Comparison of ENCODE assay signal across 21 mouse cellular contexts in genomic region chr9:31868823-31869460, GRCm38 (mm10). TPM values are rescaled to one million over a fixed set of nuclear protein-coding genes. Genes with fewer than 3 reads are reported as not detected.
DNase-seq lines count a peak whose midpoint lies in the region; ATAC-seq and TF ChIP-seq lines count a peak whose summit lies in the region.
"Had no signal": no experiment of that assay in that cellular context is flagged by ENCODE, and none has a peak within 500 bp of the region (broad histone marks: within the 10 kb centered on the region; RNA-seq: fewer than 3 reads in every experiment).

No protein-coding gene starts in this region.

- peak; percentile 18 for DNase-seq in retina, embryonic 14.5 days (ENCODE audit: low spot score)
- no peak for DNase-seq in retina, postnatal 1 day
- DNase-seq in stomach, postnatal 0 days (ENCODE audit: low spot score): no peak
- no peak for DNase-seq in left cerebral cortex, postnatal 4 days
- DNase-seq in MN1 (ENCODE audit: low spot score): no peak
- DNase-seq: adrenal gland, postnatal 14 days; cerebellum, adult 11-12 months; cerebellum, adult 9-11 months; cerebellum, postnatal 36 days; gastrocnemius, postnatal 14 days; heart, postnatal 36 days had no signal

- intact Hi-C loops in left cerebral cortex, postnatal 4 days (cut with DNase I): no loop called here

- H3K9ac ChIP-seq in intestine, embryonic 16.5 days (ENCODE audit: low read depth, low read length): no peak overlapping the region
- H3K9ac ChIP-seq in stomach, postnatal 0 days (ENCODE audit: low read length): no peak overlapping the region
- H3K9ac ChIP-seq: embryonic facial prominence, embryonic 13.5 days; forebrain, embryonic 12.5 days; heart, embryonic 13.5 days; hindbrain, embryonic 15.5 days had no signal

- 0 out of 2 replicates have a peak, but pooled peaks cover 3% of the 10 kb centered on the region for H3K4me1 ChIP-seq in intestine, embryonic 16.5 days (ENCODE audit: control insufficient read depth, insufficient read depth, low read length)
- no peaks in the 10 kb centered on the region for H3K4me1 ChIP-seq in stomach, postnatal 0 days (replicated peaks; ENCODE audit: control insufficient read depth, insufficient read depth)
- H3K4me1 ChIP-seq: embryonic facial prominence, embryonic 13.5 days; heart, embryonic 13.5 days; hindbrain, embryonic 15.5 days had no signal

- TF ChIP-seq CTCF in stomach, postnatal 0 days (IDR thresholded peaks at IDR 0.05; ENCODE audit: low read depth): no peak

- no peak overlapping the region for H3K4me2 ChIP-seq in intestine, embryonic 16.5 days (ENCODE audit: low read depth, low read length)
- H3K4me2 ChIP-seq in stomach, postnatal 0 days (replicated peaks; ENCODE audit: low read depth): no peak overlapping the region
- H3K4me2 ChIP-seq: embryonic facial prominence, embryonic 13.5 days; forebrain, embryonic 12.5 days; heart, embryonic 13.5 days; hindbrain, embryonic 15.5 days had no signal

- no peaks in the 10 kb centered on the region for H3K36me3 ChIP-seq in intestine, embryonic 16.5 days (ENCODE audit: control insufficient read depth, insufficient read depth, low read length)
- H3K36me3 ChIP-seq in stomach, postnatal 0 days (ENCODE audit: control insufficient read depth, insufficient read depth, low read length): no peaks in the 10 kb centered on the region
- H3K36me3 ChIP-seq: embryonic facial prominence, embryonic 13.5 days; forebrain, embryonic 12.5 days; heart, embryonic 13.5 days; hindbrain, embryonic 15.5 days had no signal

- peak overlapping the region; percentile 14; the same call in 1 of the 2 replicates for H3K27ac ChIP-seq in intestine, embryonic 16.5 days (ENCODE audit: low read length)
- H3K27ac ChIP-seq in stomach, postnatal 0 days (replicated peaks): no peak overlapping the region
- H3K27ac ChIP-seq: embryonic facial prominence, embryonic 13.5 days; forebrain, embryonic 12.5 days; heart, embryonic 13.5 days; hindbrain, embryonic 15.5 days had no signal

- no peaks in the 10 kb centered on the region for H3K9me3 ChIP-seq in intestine, embryonic 16.5 days (ENCODE audit: control insufficient read depth, low read length)
- H3K9me3 ChIP-seq in stomach, postnatal 0 days (ENCODE audit: control insufficient read depth, low read length): no peaks in the 10 kb centered on the region
- H3K9me3 ChIP-seq: embryonic facial prominence, embryonic 13.5 days; forebrain, embryonic 12.5 days; heart, embryonic 13.5 days; hindbrain, embryonic 15.5 days had no signal

- no peak for TF ChIP-seq EP300 in stomach, postnatal 0 days (optimal IDR thresholded peaks at IDR 0.05)

- ATAC-seq in intestine, embryonic 16.5 days: peak; percentile 91
- ATAC-seq in stomach, postnatal 0 days (ENCODE audit: low FRiP score, low TSS enrichment): 0 out of 2 replicates have a peak, but pooled peaks have one; percentile 38
- ATAC-seq: activated CD4-positive, CD25-positive, alpha-beta regulatory T cell, adult 4 months; forebrain, embryonic 16.5 days; Patski had no signal

- H3K27me3 ChIP-seq in intestine, embryonic 16.5 days (replicated peaks; ENCODE audit: control insufficient read depth, insufficient read depth, low read length): no peaks in the 10 kb centered on the region
- no peaks in the 10 kb centered on the region for H3K27me3 ChIP-seq in stomach, postnatal 0 days (ENCODE audit: control insufficient read depth, insufficient read depth, low read length)
- H3K27me3 ChIP-seq: embryonic facial prominence, embryonic 13.5 days; forebrain, embryonic 12.5 days; heart, embryonic 13.5 days; hindbrain, embryonic 15.5 days; Patski had no signal

- WGBS in intestine, embryonic 16.5 days: 57% methylated on average over 2 of the region's 2 CpGs
- 62% methylated on average over 2 of the region's 2 CpGs for WGBS in stomach, postnatal 0 days

- no peak overlapping the region for H3K4me3 ChIP-seq in intestine, embryonic 16.5 days (ENCODE audit: low read length)
- no peak overlapping the region for H3K4me3 ChIP-seq in stomach, postnatal 0 days (ENCODE audit: low read depth, low read length)
- H3K4me3 ChIP-seq: embryonic facial prominence, embryonic 13.5 days; forebrain, embryonic 12.5 days; heart, embryonic 13.5 days; hindbrain, embryonic 15.5 days had no signal

RNA-seq across cellular contexts. Expression of gene Barx2, which starts 44.3 kb away (rescaled TPM):
- polyA plus RNA-seq in intestine, embryonic 16.5 days (2015; fragmentation: Nextera tagmentation; extraction: Ambion mirVana): 0.11 and 0.26 TPM in 2 replicates
- polyA plus RNA-seq in stomach, postnatal 0 days (2015; fragmentation: Nextera tagmentation; extraction: Ambion mirVana): 4.1 and 4.6 TPM in 2 replicates
- 1 to 10 TPM; 4.3 to 4.5 TPM for total RNA-seq in left cerebral cortex, postnatal 4 days (2021)
- total RNA-seq: adrenal gland, postnatal 14 days; heart, postnatal 36 days had no signal
- polyA plus RNA-seq: forebrain, embryonic 12.5 days; forebrain, embryonic 16.5 days; heart, postnatal 0 days; hindbrain, embryonic 11.5 days had no signal
